Mouse (Mus musculus) hindbrain, embryonic 13.5 days (tissue): ENCODE results near the gene Josd2. TPM values are rescaled to one million over a fixed set of nuclear protein-coding genes. Genes with fewer than 3 reads are reported as not detected.
A peak's percentile ranks its signal among the peaks of the same experiment; 100 is the strongest.

Experiments used
- ATAC-seq: fragments of 200-750 bp; cut with Nextera tagmentation; 2 replicates; pipeline ENCODE4 v1.8.0; 2017; ENCODE audit warnings: moderate TSS enrichment; ENCODE audit not compliant: low FRiP score
- H3K27ac ChIP-seq: fragments of 300-500 bp; sonication (generic); 2 replicates; pipeline ENCODE4 v1.5.1; 2015; ENCODE audit warnings: inconsistent platforms, mild to moderate bottlenecking, moderate library complexity
- H3K27me3 ChIP-seq: fragments of 300-500 bp; sonication (generic); 2 replicates; pipeline ENCODE4 v1.6.1; 2015; ENCODE audit warnings: mild to moderate bottlenecking, inconsistent platforms
- H3K36me3 ChIP-seq: fragments of 300-500 bp; sonication (generic); 2 replicates; pipeline ENCODE4 v1.6.1; 2015; ENCODE audit warnings: mild to moderate bottlenecking, inconsistent platforms
- H3K4me1 ChIP-seq: fragments of 300-500 bp; sonication (generic); replicated peaks from 2 replicates; pipeline ENCODE4 v1.6.1; 2015; ENCODE audit warnings: inconsistent platforms
- H3K4me2 ChIP-seq: fragments of 300-500 bp; sonication (generic); 2 replicates; pipeline ENCODE4 v1.6.1; 2015; ENCODE audit warnings: inconsistent platforms, mild to moderate bottlenecking, moderate library complexity
- H3K4me3 ChIP-seq: fragments of 300-500 bp; sonication (generic); 2 replicates; pipeline ENCODE4 v1.5.1; 2015; ENCODE audit warnings: mild to moderate bottlenecking, inconsistent platforms
- H3K9ac ChIP-seq: fragments of 300-500 bp; sonication (generic); 2 replicates; pipeline ENCODE4 v1.6.1; 2015; ENCODE audit warnings: mild to moderate bottlenecking, inconsistent platforms
- H3K9me3 ChIP-seq: fragments of 300-500 bp; sonication (generic); 2 replicates; pipeline ENCODE4 v1.6.1; 2016; ENCODE audit warnings: inconsistent platforms
- WGBS: fragments of 180-500 bp; shearing (Covaris S2); methylation state at CpG from one replicate; pipeline ENCODE4 v1.1.7; 2015; 5-methylcytosine and 5-hydroxymethylcytosine counted together
- polyA plus RNA-seq: library from polyadenylated mRNA; unstranded; fragments of >200 nt; fragmentation: Nextera tagmentation; extraction: Ambion mirVana; gene quantifications from 2 replicates; pipeline ENCODE4 v1.2.1, GENCODE M21; 2015

Gene Josd2
- polyA plus RNA-seq, 1 experiment from 2014 or later, result 46.2 TPM

- Histone ChIP-seq H3K9me3 (no peaks in the 10 kb centered on the region), H3K27me3 (no peaks in the 10 kb centered on the region), H3K36me3 (peaks cover 10% of the 10 kb centered on the region), H3K4me3 (no peak overlapping the region), H3K9ac (peak overlapping the region; percentile 49; the same call in 1 of the 2 replicates), H3K4me1 (peaks cover 49% of the 10 kb centered on the region), H3K4me2 (no peak overlapping the region), H3K27ac (peak overlapping the region; percentile 52; the same call in 1 of the 2 replicates)
- ATAC-seq, result no peak
- WGBS, result 68% methylated on average over 8 of the region's 8 CpGs
These were observed 29.8 kb upstream of the Josd2 start for GRCm38 (mm10) chr7:44437933-44438332.

GRCm38 (mm10) chr7:44439696-44440095, 28.1 kb upstream of the Josd2 start:
- 0 out of 2 replicates have a peak overlapping the region, but pooled peaks have one; percentile 2 for H3K9ac ChIP-seq
- H3K4me2 ChIP-seq, result no peak overlapping the region
- 0 out of 2 replicates have a peak overlapping the region, but pooled peaks have one; percentile 100 for H3K27ac ChIP-seq
- 82% methylated on average over 2 of the region's 2 CpGs for WGBS
- H3K4me1 ChIP-seq, result peaks cover 50% of the 10 kb centered on the region
- H3K27me3 ChIP-seq, result no peaks in the 10 kb centered on the region
- peaks cover 9% of the 10 kb centered on the region for H3K36me3 ChIP-seq
- no peak for ATAC-seq
- H3K4me3 ChIP-seq, result no peak overlapping the region
- H3K9me3 ChIP-seq, result no peaks in the 10 kb centered on the region

- Histone ChIP-seq H3K27me3 (no peaks in the 10 kb centered on the region), H3K4me1 (peaks cover 58% of the 10 kb centered on the region), H3K36me3 (peaks cover 10% of the 10 kb centered on the region), H3K4me3 (no peak overlapping the region), H3K27ac (peak overlapping the region; percentile 100; the same call in 1 of the 2 replicates), H3K4me2 (no peak overlapping the region), H3K9me3 (no peaks in the 10 kb centered on the region), H3K9ac (0 out of 2 replicates have a peak overlapping the region, but pooled peaks have one; percentile 8)
- 93% methylated on average over 1 of the region's 1 CpGs for WGBS
- no peak for ATAC-seq
These were observed 27.3 kb upstream of the Josd2 start for GRCm38 (mm10) chr7:44440479-44440878.

GRCm38 (mm10) chr7:44441180-44441579, 26.6 kb upstream of the Josd2 start:
- Histone ChIP-seq H3K36me3 (peaks cover 17% of the 10 kb centered on the region), H3K27ac (peak overlapping the region; percentile 100), H3K4me2 (peak overlapping the region; percentile 99), H3K4me3 (peak overlapping the region; percentile 91), H3K9ac (peak overlapping the region; percentile 100), H3K9me3 (no peaks in the 10 kb centered on the region), H3K4me1 (peaks cover 65% of the 10 kb centered on the region), H3K27me3 (no peaks in the 10 kb centered on the region)
- no peak; the same call in 1 of the 2 replicates for ATAC-seq
- 0% methylated on average over 1 of the region's 1 CpGs for WGBS

GRCm38 (mm10) chr7:44441648-44442109, 26.1 kb upstream of the Josd2 start:
- H3K27me3 ChIP-seq, result no peaks in the 10 kb centered on the region
- peak overlapping the region; percentile 91 for H3K4me3 ChIP-seq
- H3K9me3 ChIP-seq, result no peaks in the 10 kb centered on the region
- H3K9ac ChIP-seq, result peak overlapping the region; percentile 100
- ATAC-seq, result peak; percentile 81
- peaks cover 21% of the 10 kb centered on the region for H3K36me3 ChIP-seq
- peak overlapping the region; percentile 100 for H3K27ac ChIP-seq
- H3K4me1 ChIP-seq, result peaks cover 70% of the 10 kb centered on the region
- 3% methylated on average over 11 of the region's 14 CpGs for WGBS
- peak overlapping the region; percentile 99 for H3K4me2 ChIP-seq

GRCm38 (mm10) chr7:44442407-44442821, 25.4 kb upstream of the Josd2 start:
- Histone ChIP-seq H3K9ac (peak overlapping the region; percentile 100), H3K4me2 (peak overlapping the region; percentile 99), H3K27me3 (no peaks in the 10 kb centered on the region), H3K4me1 (peaks cover 72% of the 10 kb centered on the region), H3K36me3 (peaks cover 26% of the 10 kb centered on the region), H3K4me3 (peak overlapping the region; percentile 91), H3K27ac (peak overlapping the region; percentile 100), H3K9me3 (no peaks in the 10 kb centered on the region)
- 0% methylated on average over 14 of the region's 14 CpGs for WGBS
- peak; percentile 38 for ATAC-seq

- Histone ChIP-seq H3K36me3 (peaks cover 37% of the 10 kb centered on the region), H3K27me3 (no peaks in the 10 kb centered on the region), H3K9ac (peak overlapping the region; percentile 100), H3K4me1 (peaks cover 72% of the 10 kb centered on the region), H3K27ac (peak overlapping the region; percentile 100), H3K9me3 (no peaks in the 10 kb centered on the region), H3K4me2 (peak overlapping the region; percentile 99), H3K4me3 (peak overlapping the region; percentile 91)
- peak; percentile 55 for ATAC-seq
- 6% methylated on average over 20 of the region's 20 CpGs for WGBS
These were observed 24.3 kb upstream of the Josd2 start for GRCm38 (mm10) chr7:44443268-44444173.

- Histone ChIP-seq H3K4me3 (peak overlapping the region; percentile 91), H3K4me1 (peaks cover 84% of the 10 kb centered on the region), H3K9ac (peak overlapping the region; percentile 100), H3K36me3 (peaks cover 52% of the 10 kb centered on the region), H3K27me3 (no peaks in the 10 kb centered on the region), H3K9me3 (no peaks in the 10 kb centered on the region), H3K27ac (peak overlapping the region; percentile 69), H3K4me2 (peak overlapping the region; percentile 99)
- no peak for ATAC-seq
- 23% methylated on average over 29 of the region's 29 CpGs for WGBS
These were observed 22.8 kb upstream of the Josd2 start for GRCm38 (mm10) chr7:44444886-44445527.

- Histone ChIP-seq H3K4me2 (peak overlapping the region; percentile 99), H3K27me3 (no peaks in the 10 kb centered on the region), H3K27ac (peak overlapping the region; percentile 69), H3K36me3 (peaks cover 57% of the 10 kb centered on the region), H3K9ac (peak overlapping the region; percentile 100), H3K9me3 (no peaks in the 10 kb centered on the region), H3K4me1 (peaks cover 83% of the 10 kb centered on the region), H3K4me3 (peak overlapping the region; percentile 91)
- 32% methylated on average over 7 of the region's 7 CpGs for WGBS
- no peak for ATAC-seq
These were observed 22.3 kb upstream of the Josd2 start for GRCm38 (mm10) chr7:44445528-44445923.

- WGBS, result 50% methylated on average over 12 of the region's 12 CpGs
- no peaks in the 10 kb centered on the region for H3K9me3 ChIP-seq
- H3K4me2 ChIP-seq, result peak overlapping the region; percentile 99
- H3K36me3 ChIP-seq, result peaks cover 60% of the 10 kb centered on the region
- peaks cover 78% of the 10 kb centered on the region for H3K4me1 ChIP-seq
- ATAC-seq, result no peak
- H3K4me3 ChIP-seq, result peak overlapping the region; percentile 91
- no peaks in the 10 kb centered on the region for H3K27me3 ChIP-seq
- peak overlapping the region; percentile 69 for H3K27ac ChIP-seq
- H3K9ac ChIP-seq, result peak overlapping the region; percentile 100
These were observed 21.5 kb upstream of the Josd2 start for GRCm38 (mm10) chr7:44446070-44446855.

GRCm38 (mm10) chr7:44453256-44453655, 14.5 kb upstream of the Josd2 start:
- H3K4me3 ChIP-seq, result no peak overlapping the region
- H3K36me3 ChIP-seq, result peaks cover 68% of the 10 kb centered on the region
- H3K9me3 ChIP-seq, result no peaks in the 10 kb centered on the region
- peak overlapping the region; percentile 52; the same call in 1 of the 2 replicates for H3K27ac ChIP-seq
- no peak overlapping the region for H3K4me2 ChIP-seq
- WGBS, result 13% methylated on average over 3 of the region's 3 CpGs
- H3K27me3 ChIP-seq, result no peaks in the 10 kb centered on the region
- peak overlapping the region; percentile 51 for H3K9ac ChIP-seq
- no peak for ATAC-seq
- H3K4me1 ChIP-seq, result peaks cover 54% of the 10 kb centered on the region
